Mouse (Mus musculus): ENCODE measurements around the gene Mrpl39. TPM values are rescaled to one million over a fixed set of nuclear protein-coding genes. Genes with fewer than 3 reads are reported as not detected.

Mrpl39 gene
- total and polyA plus RNA-seq, 2 experiments = 36.9 to 47.8 TPM

DNA sequence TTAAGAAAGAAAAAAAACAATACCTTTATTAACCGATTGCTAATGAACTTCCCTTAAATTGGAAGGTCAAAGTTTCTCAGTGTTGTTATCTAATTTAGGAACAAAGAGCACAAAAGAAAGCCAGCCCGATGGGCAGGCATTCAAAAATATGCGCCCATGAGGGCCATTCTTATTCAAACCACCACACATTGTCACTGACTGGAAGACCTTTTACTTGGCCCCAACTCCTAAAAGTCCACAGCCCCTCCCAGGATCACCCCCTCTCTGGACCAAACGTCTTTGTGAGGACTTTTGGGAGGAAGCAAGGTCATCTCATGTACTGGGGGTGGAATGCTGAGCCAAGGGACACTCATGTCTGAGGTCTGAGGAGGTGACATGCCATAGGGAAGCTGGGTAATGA is 33.6 kb upstream of the Mrpl39 start:
- no peak overlapping the region for H3K4me3 ChIP-seq (ENCODE audit: insufficient read depth, low read depth, low read length)
- H3K79me2 ChIP-seq (ENCODE audit: control insufficient read depth, insufficient read depth, low read length) = no peaks in the 10 kb centered on the region
- H3K27me3 ChIP-seq (ENCODE audit: control insufficient read depth, insufficient read depth, low read length) = no peaks in the 10 kb centered on the region
- 68% methylated on average over 4 of the region's 4 CpGs for WGBS
- TF ChIP-seq CTCF (IDR thresholded peaks at IDR 0.05; ENCODE audit: low read depth, low read length) (no peak), POLR2A (IDR thresholded peaks at IDR 0.05; ENCODE audit: extremely low read depth, insufficient read depth, low read length) (no peak)
- no peak for DNase-seq (ENCODE audit: extremely low read depth, low read depth, low spot score)
- no peaks in the 10 kb centered on the region for H3K36me3 ChIP-seq (ENCODE audit: control insufficient read depth, insufficient read depth, low read length)
- H3K4me1 ChIP-seq (ENCODE audit: control insufficient read depth, insufficient read depth, low read length) = no peaks in the 10 kb centered on the region
- no peak overlapping the region for H3K9ac ChIP-seq (ENCODE audit: low read depth, low read length)
- no peak overlapping the region for H3K27ac ChIP-seq (replicated peaks; ENCODE audit: insufficient read depth, low read depth, low read length)

GRCm38 (mm10) chr16:84767956-84768355 is 32.4 kb upstream of the Mrpl39 start:
- H3K4me1 ChIP-seq (ENCODE audit: control insufficient read depth, insufficient read depth, low read length) = no peaks in the 10 kb centered on the region
- TF ChIP-seq CTCF (IDR thresholded peaks at IDR 0.05; ENCODE audit: low read depth, low read length) (no peak), POLR2A (IDR thresholded peaks at IDR 0.05; ENCODE audit: extremely low read depth, insufficient read depth, low read length) (no peak)
- no peaks in the 10 kb centered on the region for H3K36me3 ChIP-seq (ENCODE audit: control insufficient read depth, insufficient read depth, low read length)
- no peak overlapping the region for H3K27ac ChIP-seq (replicated peaks; ENCODE audit: insufficient read depth, low read depth, low read length)
- no peak overlapping the region for H3K4me3 ChIP-seq (ENCODE audit: insufficient read depth, low read depth, low read length)
- H3K79me2 ChIP-seq (ENCODE audit: control insufficient read depth, insufficient read depth, low read length) = no peaks in the 10 kb centered on the region
- no peak overlapping the region for H3K9ac ChIP-seq (ENCODE audit: low read depth, low read length)
- no peak for DNase-seq (ENCODE audit: extremely low read depth, low read depth, low spot score)
- 82% methylated on average over 8 of the region's 8 CpGs for WGBS
- H3K27me3 ChIP-seq (ENCODE audit: control insufficient read depth, insufficient read depth, low read length) = no peaks in the 10 kb centered on the region

DNA sequence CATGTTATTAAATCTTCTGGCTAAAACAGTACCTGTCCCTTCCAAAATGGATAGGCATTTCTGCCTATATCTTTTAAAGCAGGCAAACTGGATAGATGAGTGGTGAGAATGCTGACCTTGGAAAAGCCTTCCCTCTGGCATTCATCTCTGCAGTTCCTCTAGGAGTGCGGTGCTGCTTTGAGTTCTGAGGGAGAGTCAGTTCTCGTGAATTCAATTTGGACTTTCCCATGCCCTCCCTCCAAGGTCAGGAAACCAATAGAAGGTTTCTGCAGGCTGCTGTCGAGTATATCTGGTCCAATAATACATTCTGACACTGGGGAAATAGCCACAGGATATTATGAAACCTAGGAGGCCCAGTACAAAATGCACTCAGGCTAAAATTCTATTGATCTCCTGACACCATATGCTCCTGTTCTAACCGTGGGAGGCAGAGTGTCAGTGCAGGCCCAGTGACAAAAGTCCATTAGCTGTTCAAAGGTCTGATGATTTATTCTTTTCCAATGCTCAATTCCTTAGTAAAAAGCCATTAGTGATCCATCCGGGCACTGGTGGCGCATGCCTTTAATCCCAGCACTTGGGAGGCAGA is 10.3 kb upstream of the Mrpl39 start:
- no peaks in the 10 kb centered on the region for H3K79me2 ChIP-seq (ENCODE audit: control insufficient read depth, insufficient read depth, low read length)
- WGBS = 21% methylated on average over 6 of the region's 6 CpGs
- peak; percentile 95 for DNase-seq (ENCODE audit: extremely low read depth, low read depth, low spot score)

GRCm38 (mm10) chr16:84744703-84745490 is 9.4 kb upstream of the Mrpl39 start:
- H3K27me3 ChIP-seq (ENCODE audit: control insufficient read depth, insufficient read depth, low read length) = no peaks in the 10 kb centered on the region
- H3K4me3 ChIP-seq (ENCODE audit: insufficient read depth, low read depth, low read length) = peak overlapping the region; percentile 54
- H3K9ac ChIP-seq (ENCODE audit: low read depth, low read length) = peak overlapping the region; percentile 57; the same call in 1 of the 2 replicates
- DNase-seq (ENCODE audit: extremely low read depth, low read depth, low spot score) = peak; percentile 76
- H3K4me1 ChIP-seq (ENCODE audit: control insufficient read depth, insufficient read depth, low read length) = peaks cover 5% of the 10 kb centered on the region
- no peaks in the 10 kb centered on the region for H3K36me3 ChIP-seq (ENCODE audit: control insufficient read depth, insufficient read depth, low read length)
- WGBS = 21% methylated on average over 10 of the region's 10 CpGs
- no peaks in the 10 kb centered on the region for H3K79me2 ChIP-seq (ENCODE audit: control insufficient read depth, insufficient read depth, low read length)
- peak overlapping the region; percentile 95 for H3K27ac ChIP-seq (replicated peaks; ENCODE audit: insufficient read depth, low read depth, low read length)
- TF ChIP-seq POLR2A (IDR thresholded peaks at IDR 0.05; ENCODE audit: extremely low read depth, insufficient read depth, low read length) (no peak), CTCF (IDR thresholded peaks at IDR 0.05; ENCODE audit: low read depth, low read length) (no peak)

More for the DNA sequence above, 10.3 kb upstream of the Mrpl39 start:
- peak overlapping the region; percentile 54 for H3K4me3 ChIP-seq (ENCODE audit: insufficient read depth, low read depth, low read length)
- H3K27ac ChIP-seq (replicated peaks; ENCODE audit: insufficient read depth, low read depth, low read length) = peak overlapping the region; percentile 95
- TF ChIP-seq CTCF (IDR thresholded peaks at IDR 0.05; ENCODE audit: low read depth, low read length) (no peak), POLR2A (IDR thresholded peaks at IDR 0.05; ENCODE audit: extremely low read depth, insufficient read depth, low read length) (no peak)
- no peaks in the 10 kb centered on the region for H3K27me3 ChIP-seq (ENCODE audit: control insufficient read depth, insufficient read depth, low read length)
- H3K36me3 ChIP-seq (ENCODE audit: control insufficient read depth, insufficient read depth, low read length) = no peaks in the 10 kb centered on the region
- H3K4me1 ChIP-seq (ENCODE audit: control insufficient read depth, insufficient read depth, low read length) = peaks cover 5% of the 10 kb centered on the region
- H3K9ac ChIP-seq (ENCODE audit: low read depth, low read length) = peak overlapping the region; percentile 63

DNA sequence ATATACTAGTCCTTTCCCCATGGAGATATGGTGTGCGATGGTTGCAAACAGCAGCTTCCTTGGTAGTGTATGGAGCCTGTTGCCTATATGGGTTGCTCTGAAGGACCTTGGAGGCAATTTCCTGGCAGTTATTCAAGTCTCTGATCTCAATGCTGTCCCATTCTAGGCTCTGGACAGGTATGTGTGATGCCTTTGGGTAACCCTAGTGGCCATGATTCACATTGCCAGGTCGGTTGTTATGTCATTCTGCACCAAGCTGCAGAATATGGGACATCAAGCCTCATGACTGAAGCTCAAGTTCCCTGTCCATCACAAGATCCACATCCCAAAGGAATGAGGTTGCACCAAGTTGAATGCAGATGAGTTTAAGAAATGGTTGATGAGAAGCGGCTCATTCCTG is 1.8 kb upstream of the Mrpl39 start:
- Histone ChIP-seq H3K27me3 (ENCODE audit: control insufficient read depth, insufficient read depth, low read length) (no peaks in the 10 kb centered on the region), H3K9ac (ENCODE audit: low read depth, low read length) (no peak overlapping the region), H3K79me2 (ENCODE audit: control insufficient read depth, insufficient read depth, low read length) (peaks cover 7% of the 10 kb centered on the region; the same call in 1 of the 2 replicates), H3K4me3 (ENCODE audit: insufficient read depth, low read depth, low read length) (no peak overlapping the region), H3K36me3 (ENCODE audit: control insufficient read depth, insufficient read depth, low read length) (0 out of 2 replicates have a peak, but pooled peaks cover 1% of the 10 kb centered on the region), H3K27ac (replicated peaks; ENCODE audit: insufficient read depth, low read depth, low read length) (no peak overlapping the region), H3K4me1 (ENCODE audit: control insufficient read depth, insufficient read depth, low read length) (peaks cover 10% of the 10 kb centered on the region)
- 78% methylated on average over 3 of the region's 3 CpGs for WGBS
- TF ChIP-seq POLR2A (IDR thresholded peaks at IDR 0.05; ENCODE audit: extremely low read depth, insufficient read depth, low read length) (no peak), CTCF (IDR thresholded peaks at IDR 0.05; ENCODE audit: low read depth, low read length) (no peak)
- no peak for DNase-seq (ENCODE audit: extremely low read depth, low read depth, low spot score)

DNA sequence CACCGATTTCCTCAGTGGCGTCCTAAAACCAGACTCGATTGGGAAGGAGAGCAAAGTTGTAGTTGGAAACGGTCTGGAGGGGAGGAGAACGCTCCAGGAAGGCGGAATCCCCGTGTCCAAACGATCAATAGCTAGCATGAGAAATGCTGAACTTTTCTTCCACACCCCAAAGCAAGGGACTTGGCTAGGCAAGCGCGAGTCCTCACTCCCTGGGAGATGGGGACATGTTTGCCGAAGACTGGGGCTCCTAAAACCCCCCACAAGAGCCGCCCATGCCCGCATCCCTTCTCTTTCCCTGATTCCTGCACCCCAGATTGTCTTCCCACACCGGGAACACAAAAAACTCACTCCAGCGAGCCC is 756 bp downstream of the Mrpl39 start:
- TF ChIP-seq POLR2A (IDR thresholded peaks at IDR 0.05; ENCODE audit: extremely low read depth, insufficient read depth, low read length) (no peak), CTCF (IDR thresholded peaks at IDR 0.05; ENCODE audit: low read depth, low read length) (no peak)

More for the DNA sequence above, 756 bp downstream of the Mrpl39 start:
- peak; percentile 60 for DNase-seq (ENCODE audit: extremely low read depth, low read depth, low spot score)
- H3K36me3 ChIP-seq (ENCODE audit: control insufficient read depth, insufficient read depth, low read length) = peaks cover 20% of the 10 kb centered on the region
- H3K4me3 ChIP-seq (ENCODE audit: insufficient read depth, low read depth, low read length) = peak overlapping the region; percentile 77
- H3K9ac ChIP-seq (ENCODE audit: low read depth, low read length) = peak overlapping the region; percentile 72
- peak overlapping the region; percentile 64 for H3K27ac ChIP-seq (replicated peaks; ENCODE audit: insufficient read depth, low read depth, low read length)
- H3K4me1 ChIP-seq (ENCODE audit: control insufficient read depth, insufficient read depth, low read length) = peaks cover 10% of the 10 kb centered on the region
- H3K27me3 ChIP-seq (ENCODE audit: control insufficient read depth, insufficient read depth, low read length) = no peaks in the 10 kb centered on the region
- WGBS = under 1% methylated on average over 15 of the region's 15 CpGs
- H3K79me2 ChIP-seq (ENCODE audit: control insufficient read depth, insufficient read depth, low read length) = peaks cover 7% of the 10 kb centered on the region; the same call in 1 of the 2 replicates

Data from liver, adult 2 months (tissue).